Mouse (Mus musculus): ENCODE results near the gene Ankdd1a.

The Ankdd1a gene

GRCm38 (mm10) chr9:65523611-65524364 lies 3.8 kb upstream of the Ankdd1a start:
- in situ Hi-C loops (cut with MboI; ENCODE audit: low pct_unique_long_range_greater_than_20kb in 1 of 2, low sequenced_read_pairs in 2 of 2, unreplicated experiment in 1 of 2): loop anchor here (5.0 to 10.0 kb wide), 2 partner anchors 44 to 61 kb away; partner anchors contain the start of genes Pif1 (in 1 of the 2) and Plekho2 (in 1 of the 2)

- in situ Hi-C loops (cut with MboI; ENCODE audit: low pct_unique_long_range_greater_than_20kb in 1 of 2, low sequenced_read_pairs in 2 of 2, unreplicated experiment in 1 of 2): loop anchor here (5.0 to 10.0 kb wide), 2 partner anchors 47 to 64 kb away; partner anchors contain the start of genes Pif1 (in 1 of the 2) and Plekho2 (in 1 of the 2)
Observed at GRCm38 (mm10) chr9:65520505-65520876, 498 bp upstream of the Ankdd1a start.

GRCm38 (mm10) chr9:65514851-65515261 lies 5.1 kb downstream of the Ankdd1a start:
- in situ Hi-C loops (cut with MboI; ENCODE audit: low pct_unique_long_range_greater_than_20kb in 1 of 2, low sequenced_read_pairs in 2 of 2, unreplicated experiment in 1 of 2): no loop called here

- in situ Hi-C loops (cut with MboI; ENCODE audit: low pct_unique_long_range_greater_than_20kb in 1 of 2, low sequenced_read_pairs in 2 of 2, unreplicated experiment in 1 of 2): no loop called here
Observed at GRCm38 (mm10) chr9:65514431-65514830, 5.6 kb downstream of the Ankdd1a start.

GRCm38 (mm10) chr9:65512520-65512919 lies 7.5 kb downstream of the Ankdd1a start:
- in situ Hi-C loops (cut with MboI; ENCODE audit: low pct_unique_long_range_greater_than_20kb in 1 of 2, low sequenced_read_pairs in 2 of 2, unreplicated experiment in 1 of 2): no loop called here

GRCm38 (mm10) chr9:65508449-65508848 lies 11.5 kb downstream of the Ankdd1a start:
- in situ Hi-C loops (cut with MboI; ENCODE audit: low pct_unique_long_range_greater_than_20kb in 1 of 2, low sequenced_read_pairs in 2 of 2, unreplicated experiment in 1 of 2): no loop called here

- in situ Hi-C loops (cut with MboI; ENCODE audit: low pct_unique_long_range_greater_than_20kb in 1 of 2, low sequenced_read_pairs in 2 of 2, unreplicated experiment in 1 of 2): no loop called here
Observed at GRCm38 (mm10) chr9:65502721-65503505, 17.1 kb downstream of the Ankdd1a start.

GRCm38 (mm10) chr9:65502146-65502545 lies 17.8 kb downstream of the Ankdd1a start:
- in situ Hi-C loops (cut with MboI; ENCODE audit: low pct_unique_long_range_greater_than_20kb in 1 of 2, low sequenced_read_pairs in 2 of 2, unreplicated experiment in 1 of 2): no loop called here

- in situ Hi-C loops (cut with MboI; ENCODE audit: low pct_unique_long_range_greater_than_20kb in 1 of 2, low sequenced_read_pairs in 2 of 2, unreplicated experiment in 1 of 2): no loop called here
Observed at GRCm38 (mm10) chr9:65492851-65493250, 27.1 kb downstream of the Ankdd1a start.

- in situ Hi-C loops (cut with MboI; ENCODE audit: low pct_unique_long_range_greater_than_20kb in 1 of 2, low sequenced_read_pairs in 2 of 2, unreplicated experiment in 1 of 2): no loop called here
Observed at GRCm38 (mm10) chr9:65492351-65492750, 27.6 kb downstream of the Ankdd1a start.

GRCm38 (mm10) chr9:65491476-65491875 lies 28.5 kb downstream of the Ankdd1a start:
- in situ Hi-C loops (cut with MboI; ENCODE audit: low pct_unique_long_range_greater_than_20kb in 1 of 2, low sequenced_read_pairs in 2 of 2, unreplicated experiment in 1 of 2): no loop called here

GRCm38 (mm10) chr9:65480071-65480470 lies 39.9 kb downstream of the Ankdd1a start:
- in situ Hi-C loops (cut with MboI; ENCODE audit: low pct_unique_long_range_greater_than_20kb in 1 of 2, low sequenced_read_pairs in 2 of 2, unreplicated experiment in 1 of 2): no loop called here

- in situ Hi-C loops (cut with MboI; ENCODE audit: low pct_unique_long_range_greater_than_20kb in 1 of 2, low sequenced_read_pairs in 2 of 2, unreplicated experiment in 1 of 2): no loop called here
Observed at GRCm38 (mm10) chr9:65479158-65479557, 40.8 kb downstream of the Ankdd1a start.

GRCm38 (mm10) chr9:65472769-65473168 lies 47.2 kb downstream of the Ankdd1a start:
- in situ Hi-C loops (cut with MboI; ENCODE audit: low pct_unique_long_range_greater_than_20kb in 1 of 2, low sequenced_read_pairs in 2 of 2, unreplicated experiment in 1 of 2): no loop called here

GRCm38 (mm10) chr9:65467686-65468085 lies 52.3 kb downstream of the Ankdd1a start:
- in situ Hi-C loops (cut with MboI; ENCODE audit: low pct_unique_long_range_greater_than_20kb in 1 of 2, low sequenced_read_pairs in 2 of 2, unreplicated experiment in 1 of 2): no loop called here

- in situ Hi-C loops (cut with MboI; ENCODE audit: low pct_unique_long_range_greater_than_20kb in 1 of 2, low sequenced_read_pairs in 2 of 2, unreplicated experiment in 1 of 2): no loop called here
Observed at GRCm38 (mm10) chr9:65465241-65465640, 54.8 kb downstream of the Ankdd1a start.

GRCm38 (mm10) chr9:65464161-65464560 lies 55.8 kb downstream of the Ankdd1a start:
- in situ Hi-C loops (cut with MboI; ENCODE audit: low pct_unique_long_range_greater_than_20kb in 1 of 2, low sequenced_read_pairs in 2 of 2, unreplicated experiment in 1 of 2): no loop called here

- in situ Hi-C loops (cut with MboI; ENCODE audit: low pct_unique_long_range_greater_than_20kb in 1 of 2, low sequenced_read_pairs in 2 of 2, unreplicated experiment in 1 of 2): no loop called here
Observed at GRCm38 (mm10) chr9:65462544-65462943, 57.4 kb downstream of the Ankdd1a start.

GRCm38 (mm10) chr9:65460732-65461442 lies 59.1 kb downstream of the Ankdd1a start, which contains the start of gene Spg21:
Gene Spg21 (plus strand): TSS chr9:65460947.
- in situ Hi-C loops (cut with MboI; ENCODE audit: low pct_unique_long_range_greater_than_20kb in 1 of 2, low sequenced_read_pairs in 2 of 2, unreplicated experiment in 1 of 2): no loop called here

All from mouse embryonic stem cell (cell line).